Mouse (Mus musculus): ENCODE results near the gene Gm20721.
A peak's percentile ranks its signal among the peaks of the same experiment; 100 is the strongest.

The Gm20721 gene

DNA sequence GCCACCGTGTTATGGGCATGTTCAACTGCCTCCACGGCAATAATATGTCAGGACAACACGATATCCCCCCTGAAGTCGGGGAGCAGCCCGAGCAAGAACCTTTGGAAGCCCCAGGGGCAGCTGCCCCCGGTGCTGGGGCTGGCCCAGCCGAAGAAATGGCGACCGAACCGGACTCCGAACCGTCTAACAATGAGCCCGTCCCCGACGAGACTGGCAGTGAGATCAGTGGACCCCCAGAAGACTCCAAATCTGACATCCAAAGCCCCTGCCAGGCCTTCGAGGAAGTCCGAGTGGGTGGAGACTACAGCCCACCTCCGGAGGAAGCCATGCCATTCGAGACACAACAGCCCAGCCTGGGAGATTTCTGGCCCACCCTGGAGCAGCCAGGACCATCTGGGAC lies 48.7 kb downstream of the Gm20721 start:
- no peak for DNase-seq (ENCODE audit: low spot score in 2 of 2)

DNA sequence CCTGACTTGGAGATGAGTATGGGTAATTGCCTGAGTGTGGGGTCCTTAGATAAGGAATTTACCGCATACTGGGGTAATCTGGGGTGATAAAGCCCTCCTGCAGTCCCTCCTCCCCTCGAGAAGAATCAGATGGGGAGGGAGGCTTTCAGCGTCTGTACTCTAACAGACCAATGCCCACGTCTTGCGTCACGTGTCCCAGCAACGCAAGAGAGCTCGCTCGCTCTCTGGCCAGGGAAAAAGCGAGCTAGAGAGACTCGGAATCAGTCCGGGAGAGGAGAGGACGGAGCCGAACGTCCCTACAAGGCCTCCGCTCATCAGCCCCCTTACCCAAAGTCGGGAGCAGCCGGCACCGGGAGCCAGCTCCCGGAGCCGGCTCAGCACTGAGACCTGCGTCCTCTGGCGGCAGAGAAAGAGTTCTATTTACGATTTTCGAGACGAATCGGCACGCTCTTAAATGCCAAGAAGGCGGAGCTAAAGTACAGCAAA lies 49.4 kb downstream of the Gm20721 start:
- DNase-seq (ENCODE audit: low spot score in 2 of 2): no peak

- DNase-seq (ENCODE audit: low spot score in 2 of 2): no peak
These were observed 50.5 kb downstream of the Gm20721 start for GRCm38 (mm10) chr2:174295900-174296465.

- DNase-seq (ENCODE audit: low spot score in 2 of 2): peak in 1 of 2 experiments; percentile 41
These were observed 51.2 kb downstream of the Gm20721 start for GRCm38 (mm10) chr2:174295175-174295899.

GRCm38 (mm10) chr2:174294457-174294856 lies 52.1 kb downstream of the Gm20721 start:
- DNase-seq (ENCODE audit: low spot score in 2 of 2): no peak

DNA sequence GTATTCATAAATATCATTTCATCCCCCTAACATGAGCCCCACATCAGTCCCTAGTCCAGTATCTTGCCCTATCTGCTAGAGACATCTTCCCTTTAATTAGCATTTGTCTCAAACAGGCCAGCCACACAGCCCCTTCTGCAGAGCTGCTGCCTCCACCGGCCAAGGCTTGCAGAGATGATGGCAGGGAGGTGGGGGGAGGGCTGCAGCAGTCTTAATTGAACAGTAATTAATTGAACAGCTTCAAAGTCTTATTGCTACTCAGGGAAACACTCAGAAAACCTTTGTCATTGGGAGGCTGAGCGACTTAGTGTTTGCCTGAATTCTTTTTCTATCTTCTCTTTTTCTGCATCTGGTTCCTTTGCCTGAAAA lies 54.9 kb downstream of the Gm20721 start:
- DNase-seq (ENCODE audit: low spot score in 2 of 2): no peak

GRCm38 (mm10) chr2:174291029-174291661 lies 55.4 kb downstream of the Gm20721 start:
- no peak for DNase-seq (ENCODE audit: low spot score in 2 of 2)

GRCm38 (mm10) chr2:174288673-174289430 lies 57.7 kb downstream of the Gm20721 start:
- no peak for DNase-seq (ENCODE audit: low spot score in 2 of 2)

DNA sequence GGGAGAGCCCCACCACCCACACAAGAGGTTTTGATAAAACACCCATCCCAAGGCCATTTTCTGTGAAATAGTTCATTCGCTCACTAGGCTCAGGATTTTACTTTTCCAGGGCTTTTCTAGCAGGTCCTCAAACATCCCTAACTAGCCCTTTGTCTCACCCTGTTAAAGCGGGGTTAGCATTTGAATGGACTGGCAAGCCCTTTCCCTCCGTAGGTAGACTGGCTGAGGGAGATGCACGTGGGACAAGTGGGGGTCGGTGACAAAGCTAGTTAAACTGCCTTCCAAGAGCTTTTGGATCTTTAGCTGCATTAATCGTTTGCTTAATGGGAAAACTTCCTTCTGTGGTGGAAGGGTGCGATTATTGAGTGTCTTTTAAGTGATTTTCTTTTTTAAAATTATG lies 58.6 kb downstream of the Gm20721 start:
- DNase-seq (ENCODE audit: low spot score in 2 of 2): no peak

DNA sequence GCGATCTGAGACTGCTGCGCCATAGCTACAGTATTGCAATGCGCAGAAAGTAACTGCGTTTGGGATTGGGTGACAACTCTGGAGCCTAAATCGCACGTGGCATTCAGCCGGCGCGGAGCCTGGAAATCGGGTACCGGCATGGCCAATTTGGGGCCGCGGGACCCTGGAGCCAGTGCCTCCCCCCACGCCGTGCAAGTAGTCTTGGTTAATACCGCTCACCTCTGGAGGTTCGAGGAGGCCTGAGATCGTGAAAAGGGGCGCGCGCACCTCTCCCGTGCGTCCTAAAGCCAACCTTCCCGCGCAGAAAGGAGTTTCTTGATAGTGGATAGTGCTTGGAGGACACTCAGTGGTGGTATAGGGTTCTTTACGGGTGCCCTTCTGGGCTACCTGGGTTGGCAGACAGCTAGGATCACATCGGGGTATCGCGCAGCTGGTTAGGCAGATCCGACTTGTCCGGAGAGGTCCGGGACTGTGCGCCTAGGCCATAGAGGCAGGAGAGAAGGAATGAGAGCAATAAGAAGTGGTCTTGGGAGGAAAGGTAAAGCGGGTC lies 60.5 kb downstream of the Gm20721 start:
- DNase-seq (ENCODE audit: low spot score in 2 of 2): no peak

- DNase-seq (ENCODE audit: low spot score in 2 of 2): no peak
These were observed 61.6 kb downstream of the Gm20721 start for GRCm38 (mm10) chr2:174284807-174285457.

GRCm38 (mm10) chr2:174284011-174284410 lies 62.5 kb downstream of the Gm20721 start, which contains the start of gene Gnas:
Gene Gnas, plus strand, starts transcription at chr2:174284320.
- DNase-seq (ENCODE audit: low spot score in 2 of 2): peak in 1 of 2 experiments; percentile 37

GRCm38 (mm10) chr2:174283341-174283740 lies 63.2 kb downstream of the Gm20721 start:
- DNase-seq (ENCODE audit: low spot score in 2 of 2): no peak

Data from right cerebral cortex, adult 2 months (tissue).